Mouse (Mus musculus) left cerebral cortex, postnatal 4 days (tissue): ENCODE measurements at regions not wholly inside any gene's neighbourhood (a gene's known extent, or its start where the extent isn't known, plus 50 kb on each side); places are given as distances from the start of the nearest gene placed in this dataset.

Experiments
- DNase-seq: peaks from one replicate; pipeline ENCODE4 v3.0.0-alpha.2; 2022
- intact Hi-C: fragments of 180-260 bp; cut with DNase I; formaldehyde crosslinking; loops from one replicate; pipeline ENCODE4 v1.15.1; 2025

GRCm38 (mm10) chr5:64527962-64528361, 275.2 kb upstream of the Klf3 start:
- intact Hi-C loops: no loop called here
- no peak for DNase-seq

GRCm38 (mm10) chr5:64534371-64534770, 268.8 kb upstream of the Klf3 start:
- DNase-seq: no peak
- intact Hi-C loops: no loop called here

- intact Hi-C loops: no loop called here
- DNase-seq: no peak
Measured at GRCm38 (mm10) chr5:64534947-64535346, 268.2 kb upstream of the Klf3 start.

- intact Hi-C loops: no loop called here
- no peak for DNase-seq
Measured at GRCm38 (mm10) chr5:64535546-64535945, 267.6 kb upstream of the Klf3 start.

- intact Hi-C loops: no loop called here
- no peak for DNase-seq
Measured at GRCm38 (mm10) chr5:64536393-64537112, 266.6 kb upstream of the Klf3 start.

GRCm38 (mm10) chr5:64537113-64537780, 265.9 kb upstream of the Klf3 start:
- no peak for DNase-seq
- intact Hi-C loops: no loop called here

GRCm38 (mm10) chr5:64541765-64542164, 261.4 kb upstream of the Klf3 start:
- DNase-seq: no peak
- intact Hi-C loops: no loop called here

- no peak for DNase-seq
- intact Hi-C loops: no loop called here
Measured at GRCm38 (mm10) chr5:64555931-64556330, 247.3 kb upstream of the Klf3 start.

GRCm38 (mm10) chr5:64566451-64567390, 236.5 kb upstream of the Klf3 start:
- intact Hi-C loops: no loop called here
- no peak for DNase-seq

- intact Hi-C loops: no loop called here
- DNase-seq: no peak
Measured at GRCm38 (mm10) chr5:64567813-64568212, 235.4 kb upstream of the Klf3 start.

- DNase-seq: no peak
- intact Hi-C loops: no loop called here
Measured at GRCm38 (mm10) chr5:64568294-64568693, 234.9 kb upstream of the Klf3 start.

- intact Hi-C loops: no loop called here
- DNase-seq: no peak
Measured at GRCm38 (mm10) chr5:64574386-64574785, 228.8 kb upstream of the Klf3 start.

GRCm38 (mm10) chr5:64575896-64576295, 227.3 kb upstream of the Klf3 start:
- intact Hi-C loops: no loop called here
- no peak for DNase-seq

- intact Hi-C loops: no loop called here
- DNase-seq: no peak
Measured at GRCm38 (mm10) chr5:64576426-64577262, 226.5 kb upstream of the Klf3 start.

GRCm38 (mm10) chr5:64577424-64577823, 225.8 kb upstream of the Klf3 start:
- intact Hi-C loops: no loop called here
- DNase-seq: no peak

GRCm38 (mm10) chr5:64578536-64578935, 224.7 kb upstream of the Klf3 start:
- DNase-seq: no peak
- intact Hi-C loops: no loop called here

GRCm38 (mm10) chr5:64579086-64579485, 224.1 kb upstream of the Klf3 start:
- intact Hi-C loops: no loop called here
- DNase-seq: no peak

GRCm38 (mm10) chr5:64579494-64580339, 223.5 kb upstream of the Klf3 start:
- DNase-seq: peak; percentile 19
- intact Hi-C loops: no loop called here

GRCm38 (mm10) chr5:64580340-64580723, 222.9 kb upstream of the Klf3 start:
- intact Hi-C loops: no loop called here
- DNase-seq: no peak
